Mouse (Mus musculus) C2C12 (cell line): ENCODE measurements at regions not wholly inside any gene's neighbourhood (a gene's known extent, or its start where the extent isn't known, plus 50 kb on each side); places are given as distances from the start of the nearest gene placed in this dataset.

Experiments used
- CTCF ChIP-seq: IDR thresholded peaks from one replicate; pipeline ENCODE4 v1.5.1; 2011; ENCODE audit not compliant: control insufficient read depth, insufficient read depth, insufficient read length
- FOSL1 ChIP-seq: IDR thresholded peaks from one replicate; pipeline ENCODE4 v1.8.0; 2011; ENCODE audit warnings: mild to moderate bottlenecking, low read length; ENCODE audit not compliant: poor library complexity, insufficient read depth, severe bottlenecking
- MAX ChIP-seq: IDR thresholded peaks from one replicate; pipeline ENCODE4 v1.6.1; 2011; ENCODE audit warnings: mild to moderate bottlenecking, control low read depth
- MYOG ChIP-seq: IDR thresholded peaks from one replicate; pipeline ENCODE4 v1.6.1; 2011; ENCODE audit not compliant: control insufficient read depth, insufficient read length; ENCODE audit errors: extremely low read depth
- USF1 ChIP-seq: IDR thresholded peaks from one replicate; pipeline ENCODE4 v1.6.1; 2011; ENCODE audit warnings: low read depth, mild to moderate bottlenecking, control low read depth, moderate library complexity

DNA sequence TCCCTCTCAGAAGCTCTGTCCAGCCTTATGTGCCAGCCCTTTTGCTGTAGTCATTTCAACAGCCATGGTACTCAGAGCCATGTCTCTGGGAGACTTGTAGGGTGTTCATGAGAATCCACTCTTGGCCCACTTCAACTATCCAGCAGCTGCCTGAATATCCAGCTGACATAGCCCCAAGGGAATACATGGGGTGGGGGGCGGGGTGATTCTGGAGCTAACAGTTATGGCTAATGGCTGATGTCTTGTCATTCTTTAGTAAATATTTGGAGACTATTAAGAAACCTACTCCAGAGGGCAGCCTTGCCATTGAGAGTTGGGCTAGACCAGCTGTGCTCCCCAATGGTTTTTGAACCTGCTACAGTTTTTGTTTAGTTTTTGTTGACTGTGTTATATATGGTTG is 96.0 kb upstream of the Gdnf start:
- TF ChIP-seq CTCF: no peak
- no peak for TF ChIP-seq FOSL1
- TF ChIP-seq MAX: no peak
- TF ChIP-seq USF1: no peak
- no peak for TF ChIP-seq MYOG
